Mouse (Mus musculus): ENCODE data around the gene Gm5157.
"Not testable (repeated sequence)": the region's sequence is repeated elsewhere in the genome, so short reads cannot be mapped to it uniquely, and the experiment has no call there.

Gene Gm5157

DNA sequence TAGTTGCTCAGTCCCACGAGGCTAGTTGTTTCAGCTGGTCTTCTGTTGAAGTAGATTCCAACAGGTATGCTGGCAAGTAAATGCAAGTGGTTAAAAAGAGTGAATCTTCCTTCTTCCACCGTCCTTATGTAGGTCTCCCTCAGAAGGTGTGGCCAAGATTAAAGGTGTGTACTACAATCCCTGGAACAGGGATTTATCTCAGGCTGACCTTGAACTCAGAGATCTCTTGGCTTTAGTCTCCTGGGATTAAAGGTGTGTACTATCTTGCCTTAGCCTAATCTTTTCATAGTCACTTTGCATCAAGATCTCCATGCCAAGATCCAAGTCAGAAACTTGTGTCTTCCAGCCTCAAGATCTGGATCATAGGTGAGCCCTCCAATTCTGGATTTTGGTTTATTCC, at the start of gene Gm5157:
TSS of gene Gm5157 (minus strand) at position 101 of the 400 bp plus-strand sequence.
- DNase-seq (ENCODE audit: low spot score), result not testable (repeated sequence)

GRCm38 (mm10) chr7:21161885-21162284, 28.3 kb downstream of the Gm5157 start, which contains the start of gene Vmn1r123:
TSS of gene Vmn1r123 (plus strand) at chr7:21162185.
- DNase-seq (ENCODE audit: low spot score), result not testable (repeated sequence)

Measured in yolk sac, embryonic 10.5 days (tissue).